9 mouse cellular contexts compared by ENCODE assay signal in the genomic region with DNA sequence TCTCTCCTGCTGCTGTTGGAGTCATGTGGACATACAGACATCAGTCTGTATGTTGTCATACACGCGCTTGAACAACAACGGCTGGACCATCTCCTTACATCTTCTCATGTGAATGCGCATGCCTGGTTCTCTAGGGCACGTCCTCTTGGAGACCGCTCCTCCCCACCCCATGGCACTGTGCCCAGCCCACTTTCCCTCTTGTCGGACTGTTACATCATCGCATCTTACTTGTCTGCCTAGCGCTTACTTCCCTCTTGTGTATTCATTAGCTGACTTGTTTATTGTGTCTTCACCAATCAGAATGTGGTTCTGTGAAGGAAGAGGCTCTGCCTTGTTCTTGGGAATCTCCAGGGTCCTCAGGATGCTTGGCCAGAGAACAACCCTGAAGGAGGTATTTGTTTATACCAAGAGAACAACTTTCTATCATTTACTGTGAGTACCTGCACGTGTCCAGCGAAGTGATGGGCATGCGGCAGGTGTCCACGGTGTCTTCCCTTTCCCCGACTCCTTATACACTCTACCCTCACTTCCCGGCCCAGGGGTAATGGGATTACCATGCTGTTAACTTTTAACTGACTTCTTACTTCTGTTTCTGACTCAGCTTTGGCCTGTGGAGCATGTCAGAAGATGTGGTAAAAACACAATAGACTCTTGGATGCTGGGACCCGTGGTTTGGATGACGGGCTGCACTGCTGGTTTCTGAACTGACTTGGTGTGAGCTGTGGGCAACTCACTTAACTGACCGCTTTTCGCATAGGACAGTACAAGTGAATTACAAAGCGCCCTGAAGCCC.
A peak's percentile ranks its signal among the peaks of the same experiment; 100 is the strongest.
DNase-seq lines count a peak whose midpoint lies in the region; ATAC-seq lines count a peak whose summit lies in the region.
"Had no signal": no experiment of that assay in that cellular context is flagged by ENCODE, and none has a peak within 500 bp of the region (broad histone marks: within the 10 kb centered on the region; RNA-seq: fewer than 3 reads in every experiment).

No protein-coding gene starts in this region.

- H3K36me3 ChIP-seq in lung, embryonic 16.5 days (ENCODE audit: control insufficient read depth, insufficient read depth, low read length): no peaks in the 10 kb centered on the region
- H3K36me3 ChIP-seq: embryonic facial prominence, embryonic 13.5 days had no signal

- H3K9me3 ChIP-seq in lung, embryonic 16.5 days (ENCODE audit: control insufficient read depth, low read length): no peaks in the 10 kb centered on the region
- H3K9me3 ChIP-seq: embryonic facial prominence, embryonic 13.5 days had no signal

- peak; percentile 80 for DNase-seq in layer of hippocampus, adult 9-11 months
- DNase-seq in layer of hippocampus, adult 9-10 months (ENCODE audit: low spot score): no peak
- DNase-seq in brain, adult 2 months (ENCODE audit: low read depth, low spot score): peak; percentile 51
- peak; percentile 36 to 38 for DNase-seq in heart, postnatal 10 days
- no peak for DNase-seq in embryo, embryonic 10 days (ENCODE audit: low spot score)
- DNase-seq in urinary bladder, adult 2 months (ENCODE audit: low spot score): no peak

- H3K4me2 ChIP-seq in lung, embryonic 16.5 days (ENCODE audit: low read depth, low read length): no peak overlapping the region
- H3K4me2 ChIP-seq: embryonic facial prominence, embryonic 13.5 days had no signal

- ATAC-seq in lung, embryonic 16.5 days (ENCODE audit: low read depth): peak; percentile 43; the same call in 1 of the 2 replicates
- ATAC-seq in erythroid progenitor cell, adult 5-6 weeks (replicated peaks; ENCODE audit: low FRiP score, poor library complexity, severe bottlenecking): no peak

- no peak overlapping the region for H3K27ac ChIP-seq in lung, embryonic 16.5 days (ENCODE audit: low read length)
- H3K27ac ChIP-seq: embryonic facial prominence, embryonic 13.5 days had no signal

- WGBS in lung, embryonic 16.5 days: 74% methylated on average over 20 of the region's 20 CpGs

- intact Hi-C loops in heart, postnatal 10 days (cut with DNase I): no loop called here

- no peaks in the 10 kb centered on the region for H3K4me1 ChIP-seq in lung, embryonic 16.5 days (replicated peaks; ENCODE audit: control insufficient read depth, insufficient read depth, low read length)

- H3K4me3 ChIP-seq in lung, embryonic 16.5 days (ENCODE audit: low read length): no peak overlapping the region
- H3K4me3 ChIP-seq: embryonic facial prominence, embryonic 13.5 days had no signal

- no peaks in the 10 kb centered on the region for H3K27me3 ChIP-seq in lung, embryonic 16.5 days (ENCODE audit: control insufficient read depth, insufficient read depth, low read depth, low read length)
- H3K27me3 ChIP-seq: embryonic facial prominence, embryonic 13.5 days had no signal

- H3K9ac ChIP-seq in lung, embryonic 16.5 days (ENCODE audit: low read length): no peak overlapping the region
- H3K9ac ChIP-seq: embryonic facial prominence, embryonic 13.5 days had no signal

Comparison
In these comparisons a context has a peak if more than half of its experiments do, and no peak if none do; other contexts are left out.
1. DNase-seq: peak in layer of hippocampus, adult 9-11 months (single experiment), brain, adult 2 months (single experiment) and heart, postnatal 10 days (2 of 2); none in layer of hippocampus, adult 9-10 months (single experiment), embryo, embryonic 10 days (single experiment) and urinary bladder, adult 2 months (single experiment).